Mouse (Mus musculus): ENCODE measurements around the gene Hrnr.

DNA sequence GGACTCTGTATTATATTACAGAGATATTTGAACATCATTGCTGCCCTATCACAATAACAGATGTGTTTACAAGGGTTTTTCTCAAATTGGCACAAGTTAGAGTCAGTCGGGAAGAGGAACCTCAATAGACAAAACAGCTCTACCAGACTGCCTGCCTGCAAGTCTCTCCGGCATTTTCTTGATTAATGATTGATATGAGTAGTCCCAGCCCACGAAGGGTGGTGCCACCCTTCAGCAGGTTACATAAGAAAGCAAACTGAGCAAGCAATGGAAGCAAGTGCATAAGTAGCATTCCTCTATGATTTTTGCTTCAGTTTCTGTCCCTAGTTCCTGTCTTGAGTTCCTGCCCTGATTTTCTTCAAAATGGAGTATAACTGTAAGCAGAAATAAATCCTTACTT, 17.7 kb upstream of the Hrnr start:
- TF ChIP-seq CTCF (IDR thresholded peaks at IDR 0.05; ENCODE audit: insufficient read depth, low read length), result no peak
- no peak for TF ChIP-seq POLR2A (IDR thresholded peaks at IDR 0.05; ENCODE audit: borderline replicate concordance, extremely low read depth, low read depth, low read length)
